Mouse (Mus musculus) neural tube, embryonic 14.5 days (tissue): Measurements from ENCODE around the gene Dcst1. TPM values are rescaled to one million over a fixed set of nuclear protein-coding genes. Genes with fewer than 3 reads are reported as not detected.

Source experiments
- ATAC-seq: fragments of 200-750 bp; cut with Nextera tagmentation; 2 replicates; pipeline ENCODE4 v1.8.0; 2017; ENCODE audit warnings: low read depth, mild to moderate bottlenecking, moderate TSS enrichment, moderate library complexity
- H3K27ac ChIP-seq: fragments of 300-500 bp; sonication (generic); 2 replicates; pipeline ENCODE4 v1.5.1; 2014; ENCODE audit warnings: low read depth, mild to moderate bottlenecking, control low read depth, low read length, moderate library complexity, mixed read lengths
- H3K27me3 ChIP-seq: fragments of 300-500 bp; sonication (generic); 2 replicates; pipeline ENCODE4 v1.6.1; 2014; ENCODE audit warnings: low read length; ENCODE audit not compliant: control insufficient read depth, insufficient read depth
- H3K36me3 ChIP-seq: fragments of 300-500 bp; sonication (generic); 2 replicates; pipeline ENCODE4 v1.6.1; 2014; ENCODE audit warnings: low read length, mixed read lengths; ENCODE audit not compliant: control insufficient read depth, insufficient read depth
- H3K4me1 ChIP-seq: fragments of 300-500 bp; sonication (generic); 2 replicates; pipeline ENCODE4 v1.6.1; 2014; ENCODE audit warnings: low read length; ENCODE audit not compliant: control insufficient read depth, insufficient read depth
- H3K4me2 ChIP-seq: fragments of 300-500 bp; sonication (generic); 2 replicates; pipeline ENCODE4 v1.6.1; 2014; ENCODE audit warnings: mild to moderate bottlenecking, low read depth, low read length, control low read depth
- H3K4me3 ChIP-seq: fragments of 300-500 bp; sonication (generic); 2 replicates; pipeline ENCODE4 v1.5.1; 2014; ENCODE audit warnings: low read depth, low read length, control low read depth, mixed read lengths
- H3K9ac ChIP-seq: fragments of 300-500 bp; sonication (generic); replicated peaks from 2 replicates; pipeline ENCODE4 v1.6.1; 2014; ENCODE audit warnings: low read depth, mild to moderate bottlenecking, control low read depth, low read length, mixed read lengths
- H3K9me3 ChIP-seq: fragments of 300-500 bp; sonication (generic); 2 replicates; pipeline ENCODE4 v1.6.1; 2016; ENCODE audit warnings: low read length; ENCODE audit not compliant: control insufficient read depth
- WGBS: fragments of 180-500 bp; shearing (Covaris S2); extraction: QIAGEN DNeasy Blood & Tissue Kit; methylation state at CpG from one replicate; pipeline ENCODE4 v1.1.7; 2014; 5-methylcytosine and 5-hydroxymethylcytosine counted together
- polyA plus RNA-seq: library from polyadenylated mRNA; unstranded; fragments of >200 nt; fragmentation: Nextera tagmentation; extraction: Ambion mirVana; gene quantifications from 2 replicates; pipeline ENCODE4 v1.2.1, GENCODE M21; 2014

Gene Dcst1
- polyA plus RNA-seq, 1 experiment from 2014 or later = 1.4 TPM

DNA sequence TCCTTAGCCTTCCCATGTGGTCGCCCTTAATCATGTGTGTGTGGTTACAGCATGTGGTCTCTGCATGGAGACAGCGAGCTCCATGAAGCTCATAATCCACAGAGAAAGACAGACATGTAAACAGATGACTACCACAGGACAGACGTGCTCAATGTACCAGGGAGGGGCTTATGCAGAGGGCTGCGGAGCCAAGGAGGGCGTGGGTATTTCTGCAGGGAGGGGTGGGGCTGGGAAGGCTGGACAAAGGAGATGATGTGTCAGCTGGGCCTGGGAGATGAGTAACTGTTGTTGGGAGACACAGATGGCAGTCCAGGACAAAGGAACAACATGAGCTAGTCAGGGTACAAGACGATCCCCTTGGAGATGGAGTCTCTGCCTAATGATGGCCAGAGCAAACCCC, 5.4 kb downstream of the Dcst1 start:
- Histone ChIP-seq H3K9me3 (no peaks in the 10 kb centered on the region), H3K4me1 (no peaks in the 10 kb centered on the region), H3K36me3 (no peaks in the 10 kb centered on the region), H3K27ac (no peak overlapping the region), H3K9ac (no peak overlapping the region), H3K4me2 (no peak overlapping the region), H3K4me3 (no peak overlapping the region), H3K27me3 (no peaks in the 10 kb centered on the region)
- WGBS = 62% methylated on average over 6 of the region's 6 CpGs
- no peak for ATAC-seq

DNA sequence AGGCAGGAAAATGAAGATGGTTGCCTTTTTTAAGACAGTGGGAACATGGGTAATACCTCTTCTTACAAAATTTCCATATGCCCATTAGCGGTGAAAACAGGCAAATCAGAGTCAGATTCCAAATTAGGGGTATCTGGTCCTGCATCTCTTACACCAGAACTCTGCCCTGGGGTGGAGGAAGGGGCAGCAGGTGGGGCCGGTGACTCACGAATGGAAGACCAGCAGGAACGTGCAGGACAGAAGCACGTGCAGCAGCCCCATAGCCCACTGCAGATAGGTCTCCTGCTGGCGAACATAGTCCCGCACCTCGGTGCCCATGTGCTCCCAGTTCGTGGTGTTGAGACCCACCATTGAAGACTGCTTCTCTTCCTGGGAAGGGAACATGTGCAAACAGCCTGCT, 9.0 kb downstream of the Dcst1 start:
- no peaks in the 10 kb centered on the region for H3K36me3 ChIP-seq
- no peak for ATAC-seq
- no peaks in the 10 kb centered on the region for H3K9me3 ChIP-seq
- H3K27ac ChIP-seq = no peak overlapping the region
- no peak overlapping the region for H3K4me3 ChIP-seq
- H3K4me2 ChIP-seq = no peak overlapping the region
- no peaks in the 10 kb centered on the region for H3K27me3 ChIP-seq
- H3K9ac ChIP-seq = no peak overlapping the region
- H3K4me1 ChIP-seq = no peaks in the 10 kb centered on the region; the same call in 1 of the 2 replicates
- 69% methylated on average over 9 of the region's 9 CpGs for WGBS

- WGBS = 82% methylated on average over 6 of the region's 6 CpGs
- Histone ChIP-seq H3K9me3 (no peaks in the 10 kb centered on the region), H3K4me1 (peaks cover 3% of the 10 kb centered on the region), H3K27me3 (no peaks in the 10 kb centered on the region), H3K27ac (no peak overlapping the region), H3K36me3 (no peaks in the 10 kb centered on the region), H3K4me2 (no peak overlapping the region), H3K4me3 (no peak overlapping the region), H3K9ac (no peak overlapping the region)
- no peak for ATAC-seq
These were observed 9.5 kb downstream of the Dcst1 start for GRCm38 (mm10) chr3:89355512-89355902.

- Histone ChIP-seq H3K4me3 (no peak overlapping the region), H3K27me3 (no peaks in the 10 kb centered on the region), H3K9ac (no peak overlapping the region), H3K27ac (no peak overlapping the region), H3K36me3 (no peaks in the 10 kb centered on the region), H3K9me3 (no peaks in the 10 kb centered on the region), H3K4me2 (no peak overlapping the region), H3K4me1 (peaks cover 7% of the 10 kb centered on the region)
- no peak for ATAC-seq
- WGBS = 19% methylated on average over 5 of the region's 5 CpGs
These were observed 10.1 kb downstream of the Dcst1 start for GRCm38 (mm10) chr3:89354816-89355511.

DNA sequence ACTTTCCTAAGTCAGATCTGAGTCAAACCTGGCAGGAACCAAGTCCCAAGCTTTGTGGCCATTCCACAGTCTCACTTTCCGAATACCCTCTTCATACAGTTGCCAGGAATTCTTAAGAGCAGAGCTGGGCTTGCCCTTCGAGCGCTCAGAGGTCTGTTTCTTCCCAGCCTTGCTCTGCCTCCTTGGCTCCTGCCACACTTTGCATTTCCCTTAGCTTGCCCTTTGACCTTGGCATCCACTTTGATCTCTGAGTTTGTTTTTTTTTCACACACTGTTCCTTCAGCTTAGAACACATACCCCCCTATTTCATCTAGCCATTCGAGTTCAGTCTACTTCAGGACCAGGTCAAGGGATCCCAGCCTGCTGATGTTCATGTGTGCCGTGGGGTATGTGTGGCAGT, 13.8 kb downstream of the Dcst1 start:
- Histone ChIP-seq H3K4me2 (no peak overlapping the region), H3K4me1 (peaks cover 12% of the 10 kb centered on the region), H3K27me3 (no peaks in the 10 kb centered on the region), H3K36me3 (no peaks in the 10 kb centered on the region), H3K4me3 (no peak overlapping the region), H3K9ac (no peak overlapping the region), H3K9me3 (no peaks in the 10 kb centered on the region), H3K27ac (no peak overlapping the region)
- 70% methylated on average over 5 of the region's 5 CpGs for WGBS
- no peak for ATAC-seq

- Histone ChIP-seq H3K9me3 (no peaks in the 10 kb centered on the region), H3K27me3 (no peaks in the 10 kb centered on the region), H3K27ac (peak within 1 kb of the TSS; percentile 78), H3K9ac (peak within 1 kb of the TSS; percentile 67), H3K4me1 (peaks cover 12% of the 10 kb centered on the region), H3K4me2 (peak within 1 kb of the TSS; percentile 98), H3K36me3 (no peaks in the 10 kb centered on the region), H3K4me3 (peak within 1 kb of the TSS; percentile 54)
- under 1% methylated on average over 56 of the region's 59 CpGs for WGBS
- ATAC-seq = peak; percentile 92
These were observed 15.1 kb downstream of the Dcst1 start, which contains the start of gene Adam15 for GRCm38 (mm10) chr3:89349869-89350501. Adam15 (minus strand) TSS chr3:89349996.

DNA sequence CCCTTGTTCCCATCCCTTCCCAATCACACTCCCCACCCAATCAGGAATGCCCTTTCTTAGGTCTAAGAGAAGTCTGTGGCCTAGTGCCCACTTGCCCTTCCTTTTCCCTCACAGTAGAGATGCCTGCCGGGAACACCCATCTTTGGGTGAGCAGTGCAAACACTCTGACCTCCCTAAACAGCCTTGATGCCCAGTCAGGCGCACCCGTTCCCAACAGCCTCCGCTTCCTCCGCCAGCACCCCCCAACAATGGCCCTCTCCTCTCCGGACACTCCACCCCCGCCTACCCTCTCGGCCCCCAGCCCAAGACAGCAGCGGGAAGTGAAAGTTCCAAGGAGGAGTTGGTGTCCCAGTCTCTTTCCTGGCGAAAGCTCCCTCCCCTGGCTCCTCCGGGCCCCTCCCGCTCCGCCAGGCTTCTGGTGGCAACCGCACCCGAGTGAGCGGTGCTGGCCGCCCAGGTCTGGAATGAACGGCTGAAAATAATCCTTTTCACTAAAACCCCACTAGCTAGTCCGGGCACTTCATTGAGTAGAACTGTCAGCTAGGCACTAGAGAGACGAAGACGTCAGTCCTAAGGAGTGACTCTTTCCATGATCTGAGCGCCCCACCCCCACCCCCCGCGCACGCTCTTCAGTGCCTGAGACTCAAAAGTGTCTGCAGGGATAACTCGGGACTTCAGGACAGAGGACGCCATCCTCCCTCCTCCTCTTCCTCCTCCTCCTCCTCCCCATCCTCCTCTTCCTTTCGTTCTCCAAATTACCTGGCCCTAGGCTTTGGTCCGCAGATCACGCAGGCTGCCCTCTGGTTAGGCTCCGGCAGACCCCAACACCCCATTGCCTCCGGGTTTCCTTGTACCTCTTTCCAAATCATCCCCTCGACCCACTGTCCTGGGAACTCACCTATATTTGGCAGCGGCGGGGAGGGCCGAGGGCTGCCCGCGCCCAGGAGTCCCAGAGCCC, 15.9 kb downstream of the Dcst1 start:
- peak; percentile 53 for ATAC-seq
- no peaks in the 10 kb centered on the region for H3K27me3 ChIP-seq
- peak overlapping the region; percentile 54 for H3K4me3 ChIP-seq
- peak overlapping the region; percentile 78 for H3K27ac ChIP-seq
- H3K9me3 ChIP-seq = no peaks in the 10 kb centered on the region
- peaks cover 12% of the 10 kb centered on the region for H3K4me1 ChIP-seq
- H3K36me3 ChIP-seq = no peaks in the 10 kb centered on the region
- WGBS = under 1% methylated on average over 38 of the region's 38 CpGs
- H3K9ac ChIP-seq = peak overlapping the region; percentile 67
- peak overlapping the region; percentile 98 for H3K4me2 ChIP-seq

DNA sequence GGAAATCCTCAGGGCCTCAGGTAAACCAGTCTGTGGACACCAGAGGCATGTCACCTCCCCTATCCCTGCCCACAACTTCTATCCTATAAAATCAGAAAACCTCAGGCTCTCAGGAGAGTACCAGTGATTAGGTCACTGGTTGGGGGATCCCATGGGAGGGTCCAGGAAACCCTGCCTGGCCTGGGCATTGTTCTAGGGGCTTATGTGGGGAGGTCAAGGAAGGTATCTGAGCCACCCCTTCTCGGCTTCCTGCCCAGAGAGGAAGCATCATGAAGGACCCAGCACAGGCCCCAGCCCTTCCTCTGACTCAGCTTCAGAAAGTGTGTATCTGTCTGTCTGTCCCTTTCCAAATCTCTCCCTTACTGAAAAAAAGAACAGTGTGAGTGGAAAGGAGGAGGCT, 17.1 kb downstream of the Dcst1 start:
- H3K4me3 ChIP-seq = no peak overlapping the region
- ATAC-seq = no peak
- no peaks in the 10 kb centered on the region for H3K27me3 ChIP-seq
- no peak overlapping the region for H3K4me2 ChIP-seq
- WGBS = 44% methylated on average over 1 of the region's 1 CpGs
- H3K9me3 ChIP-seq = no peaks in the 10 kb centered on the region
- H3K36me3 ChIP-seq = no peaks in the 10 kb centered on the region
- no peak overlapping the region for H3K9ac ChIP-seq
- no peak overlapping the region for H3K27ac ChIP-seq
- peaks cover 12% of the 10 kb centered on the region for H3K4me1 ChIP-seq
